Mouse (Mus musculus): Measurements from ENCODE around the gene Snf8.

- TF ChIP-seq ZNF384 (IDR thresholded peaks at IDR 0.05; ENCODE audit: low read depth, low read length) (no peak), POLR2A (IDR thresholded peaks at IDR 0.05; ENCODE audit: low read depth, low read length) (no peak), E2F4 (IDR thresholded peaks at IDR 0.05; ENCODE audit: insufficient replicate concordance, low read depth, low read length) (no peak), USF1 (IDR thresholded peaks at IDR 0.05; ENCODE audit: low read depth, low read length) (no peak), MAZ (IDR thresholded peaks at IDR 0.05; ENCODE audit: low read depth, low read length) (no peak), MYC (IDR thresholded peaks at IDR 0.05; ENCODE audit: low read depth, low read length) (no peak; the same call in 1 of the 2 replicates), EP300 (IDR thresholded peaks at IDR 0.05; ENCODE audit: low read length) (no peak), CTCF (conservative IDR thresholded peaks at IDR 0.05 in 1 of 2, IDR thresholded peaks at IDR 0.05 in 1 of 2; ENCODE audit: low read depth in 2 of 2, low read length in 2 of 2) (no peak), POLR2AphosphoS2 (IDR thresholded peaks at IDR 0.05; ENCODE audit: low read depth, low read length) (no peak), JUND (conservative IDR thresholded peaks at IDR 0.05; ENCODE audit: low read depth, low read length) (no peak)
Measured at GRCm38 (mm10) chr11:96076221-96077105, 41.8 kb downstream of the Snf8 start.
